Mouse (Mus musculus) forebrain, postnatal 0 days (tissue): ENCODE measurements around the gene Prnp. TPM values are rescaled to one million over a fixed set of nuclear protein-coding genes. Genes with fewer than 3 reads are reported as not detected.

Experiments
- ATAC-seq: fragments of 200-750 bp; cut with Nextera tagmentation; 2 replicates; pipeline ENCODE4 v1.8.0; 2017; ENCODE audit warnings: mild to moderate bottlenecking, moderate library complexity
- DNase-seq: peaks from one replicate; pipeline ENCODE4 v3.0.0-alpha.2; 2015
- H3K27ac ChIP-seq: fragments of 300-500 bp; sonication (generic); 2 replicates; pipeline ENCODE4 v1.5.1; 2014; ENCODE audit warnings: low read depth, mild to moderate bottlenecking, antibody characterized with exemption, low read length, moderate library complexity, mixed read lengths
- H3K27me3 ChIP-seq: fragments of 300-500 bp; sonication (generic); 2 replicates; pipeline ENCODE4 v1.6.1; 2014; ENCODE audit warnings: mild to moderate bottlenecking, low read length, mixed read lengths; ENCODE audit not compliant: insufficient read depth
- H3K36me3 ChIP-seq: fragments of 300-500 bp; sonication (generic); 2 replicates; pipeline ENCODE4 v1.6.1; 2014; ENCODE audit warnings: mild to moderate bottlenecking, moderate library complexity; ENCODE audit not compliant: insufficient read depth
- H3K4me1 ChIP-seq: fragments of 300-500 bp; sonication (generic); 2 replicates; pipeline ENCODE4 v1.6.1; 2014; ENCODE audit warnings: antibody characterized with exemption; ENCODE audit not compliant: insufficient read depth
- H3K4me2 ChIP-seq: fragments of 300-500 bp; sonication (generic); 2 replicates; pipeline ENCODE4 v1.6.1; 2014; ENCODE audit warnings: low read depth, mild to moderate bottlenecking, moderate library complexity
- H3K4me3 ChIP-seq: fragments of 300-500 bp; sonication (generic); 2 replicates; pipeline ENCODE4 v1.5.1; 2014; ENCODE audit warnings: low read depth, low read length, mixed read lengths
- H3K9ac ChIP-seq: fragments of 300-500 bp; sonication (generic); 2 replicates; pipeline ENCODE4 v1.6.1; 2014; ENCODE audit warnings: mild to moderate bottlenecking
- H3K9me3 ChIP-seq: fragments of 300-500 bp; sonication (generic); 2 replicates; pipeline ENCODE4 v1.6.1; 2016; ENCODE audit warnings: low read length
- CTCF ChIP-seq: sonication (generic); IDR thresholded peaks from 2 replicates; pipeline ENCODE4 v1.5.1; 2016; ENCODE audit warnings: antibody characterized with exemption, control low read depth, low read depth
- WGBS: fragments of 180-500 bp; shearing (Covaris S2); extraction: QIAGEN DNeasy Blood & Tissue Kit; methylation state at CpG from one replicate; pipeline ENCODE4 v1.1.7; 2014; 5-methylcytosine and 5-hydroxymethylcytosine counted together
- polyA plus RNA-seq: library from polyadenylated mRNA; unstranded; fragments of >200 nt; fragmentation: Nextera tagmentation; extraction: Ambion mirVana; gene quantifications from 2 replicates; pipeline ENCODE4 v1.2.1, GENCODE M21; 2015
- total RNA-seq: library from RNA; depleted of rRNA; stranded (reverse); fragments of >200 nt; gene quantifications from 2 replicates; pipeline ENCODE4 v1.2.3, GENCODE M21; 2014

The Prnp gene
- total and polyA plus RNA-seq, 2 experiments from 2014 or later, result 356 to 423 TPM

DNA sequence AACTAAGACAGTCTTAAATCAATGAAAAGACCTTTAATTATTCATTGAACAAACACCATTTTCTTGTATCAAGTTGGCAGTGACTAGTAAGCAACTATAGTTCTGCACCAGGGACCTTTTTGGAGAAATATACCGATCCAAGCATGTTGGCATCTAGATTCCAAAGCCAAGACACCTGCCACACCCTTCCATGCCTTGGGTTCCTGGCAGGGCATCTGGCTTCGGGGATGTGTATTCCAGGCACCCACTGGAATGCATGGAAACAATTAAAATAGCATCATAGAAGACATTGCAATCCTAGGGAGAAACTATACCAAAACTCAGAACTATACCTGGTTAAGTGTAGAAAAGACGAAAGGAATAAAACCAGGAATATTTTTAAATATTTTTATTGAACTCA, 3.5 kb upstream of the Prnp start:
- 89% methylated on average over 3 of the region's 3 CpGs for WGBS
- ATAC-seq, result no peak

GRCm38 (mm10) chr2:131906846-131907245, 2.9 kb upstream of the Prnp start:
- 78% methylated on average over 1 of the region's 1 CpGs for WGBS
- Histone ChIP-seq H3K36me3 (no peaks in the 10 kb centered on the region), H3K27me3 (no peaks in the 10 kb centered on the region), H3K4me3 (no peak overlapping the region), H3K9ac (no peak overlapping the region), H3K9me3 (no peaks in the 10 kb centered on the region), H3K27ac (no peak overlapping the region), H3K4me2 (no peak overlapping the region), H3K4me1 (peaks cover 10% of the 10 kb centered on the region; the same call in 1 of the 2 replicates)
- DNase-seq, result no peak
- no peak for TF ChIP-seq CTCF
- no peak for ATAC-seq

More for the DNA sequence above, 3.5 kb upstream of the Prnp start:
- no peak overlapping the region for H3K27ac ChIP-seq
- H3K4me2 ChIP-seq, result no peak overlapping the region
- TF ChIP-seq CTCF, result no peak
- peaks cover 5% of the 10 kb centered on the region; the same call in 1 of the 2 replicates for H3K4me1 ChIP-seq
- H3K4me3 ChIP-seq, result no peak overlapping the region
- DNase-seq, result no peak
- H3K36me3 ChIP-seq, result no peaks in the 10 kb centered on the region
- H3K9me3 ChIP-seq, result no peaks in the 10 kb centered on the region
- H3K27me3 ChIP-seq, result no peaks in the 10 kb centered on the region
- no peak overlapping the region for H3K9ac ChIP-seq

GRCm38 (mm10) chr2:131907311-131907710, 2.4 kb upstream of the Prnp start:
- DNase-seq, result no peak
- Histone ChIP-seq H3K4me2 (no peak overlapping the region), H3K27me3 (no peaks in the 10 kb centered on the region), H3K4me1 (peaks cover 13% of the 10 kb centered on the region), H3K36me3 (no peaks in the 10 kb centered on the region), H3K9me3 (no peaks in the 10 kb centered on the region), H3K27ac (no peak overlapping the region), H3K9ac (no peak overlapping the region), H3K4me3 (no peak overlapping the region)
- ATAC-seq, result no peak
- WGBS, result 88% methylated on average over 5 of the region's 5 CpGs
- TF ChIP-seq CTCF, result no peak

GRCm38 (mm10) chr2:131908351-131908861, 1.3 kb upstream of the Prnp start:
- no peak overlapping the region for H3K27ac ChIP-seq
- no peaks in the 10 kb centered on the region for H3K27me3 ChIP-seq
- no peak for ATAC-seq
- DNase-seq, result no peak
- H3K4me3 ChIP-seq, result no peak overlapping the region
- H3K36me3 ChIP-seq, result no peaks in the 10 kb centered on the region; the same call in 1 of the 2 replicates
- no peaks in the 10 kb centered on the region for H3K9me3 ChIP-seq
- 90% methylated on average over 7 of the region's 7 CpGs for WGBS
- no peak overlapping the region for H3K4me2 ChIP-seq
- H3K4me1 ChIP-seq, result peaks cover 19% of the 10 kb centered on the region
- TF ChIP-seq CTCF, result no peak
- no peak overlapping the region for H3K9ac ChIP-seq

GRCm38 (mm10) chr2:131908906-131909305, 822 bp upstream of the Prnp start:
- no peak for TF ChIP-seq CTCF
- Histone ChIP-seq H3K9me3 (no peaks in the 10 kb centered on the region), H3K4me2 (peak overlapping the region; percentile 68), H3K27me3 (no peaks in the 10 kb centered on the region), H3K9ac (no peak overlapping the region), H3K36me3 (no peaks in the 10 kb centered on the region; the same call in 1 of the 2 replicates), H3K27ac (0 out of 2 replicates have a peak overlapping the region, but pooled peaks have one; percentile 29), H3K4me3 (no peak overlapping the region), H3K4me1 (peaks cover 19% of the 10 kb centered on the region)
- 88% methylated on average over 1 of the region's 1 CpGs for WGBS
- DNase-seq (no peak), ATAC-seq (no peak)

DNA sequence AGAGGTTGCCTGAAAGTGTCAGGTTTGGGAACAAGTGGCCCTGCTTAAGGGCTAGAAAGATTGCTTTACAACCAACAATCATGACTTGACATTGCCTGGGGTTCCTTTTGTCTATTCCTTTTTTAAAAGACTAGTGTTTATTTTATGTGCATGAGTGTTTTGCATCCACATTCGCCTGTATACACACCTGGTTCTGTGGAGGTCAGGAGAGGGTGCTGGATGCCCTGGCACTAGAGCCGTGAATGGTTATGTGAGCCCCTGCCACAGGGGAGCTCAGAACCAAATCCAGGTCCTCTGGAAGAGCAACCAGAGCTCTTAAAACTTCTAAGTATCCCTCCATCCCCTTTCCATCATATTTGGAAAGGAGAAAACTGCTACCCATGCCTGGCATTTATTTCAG, 1.1 kb downstream of the Prnp start:
- H3K36me3 ChIP-seq, result peaks cover 1% of the 10 kb centered on the region
- peaks cover 19% of the 10 kb centered on the region for H3K4me1 ChIP-seq
- no peak for TF ChIP-seq CTCF
- peak; percentile 17 for DNase-seq
- peak overlapping the region; percentile 91 for H3K9ac ChIP-seq
- peak overlapping the region; percentile 81 for H3K4me3 ChIP-seq
- 47% methylated on average over 2 of the region's 2 CpGs for WGBS
- H3K4me2 ChIP-seq, result peak overlapping the region; percentile 68
- H3K27ac ChIP-seq, result peak overlapping the region; percentile 98
- ATAC-seq, result no peak
- H3K9me3 ChIP-seq, result no peaks in the 10 kb centered on the region
- no peaks in the 10 kb centered on the region for H3K27me3 ChIP-seq

DNA sequence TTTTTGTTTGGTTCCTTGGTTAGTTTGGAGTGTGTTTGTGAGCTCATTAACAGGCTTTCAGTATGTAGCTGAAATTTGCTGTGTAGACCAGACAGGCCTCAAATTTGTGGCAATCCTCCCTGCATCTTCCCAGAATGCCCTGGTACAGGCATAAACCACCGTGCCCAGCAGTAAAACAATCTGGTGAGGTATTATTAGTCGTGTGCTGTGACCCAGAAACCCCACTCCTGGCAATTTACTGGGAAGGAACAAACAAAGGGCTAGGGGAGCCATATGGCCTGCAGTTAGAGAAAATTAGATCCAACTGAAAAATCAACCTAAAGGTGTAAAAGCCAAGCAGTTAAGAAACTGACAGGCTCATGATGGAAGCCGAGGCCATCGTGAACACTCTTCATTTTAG, 1.6 kb downstream of the Prnp start:
- Histone ChIP-seq H3K9ac (peak overlapping the region; percentile 91), H3K9me3 (no peaks in the 10 kb centered on the region), H3K4me2 (peak overlapping the region; percentile 68), H3K4me1 (peaks cover 19% of the 10 kb centered on the region), H3K36me3 (peaks cover 6% of the 10 kb centered on the region), H3K27ac (peak overlapping the region; percentile 98; the same call in 1 of the 2 replicates), H3K4me3 (peak overlapping the region; percentile 81), H3K27me3 (no peaks in the 10 kb centered on the region)
- DNase-seq (peak; percentile 21), ATAC-seq (no peak)
- TF ChIP-seq CTCF, result no peak
- WGBS, result 16% methylated on average over 4 of the region's 4 CpGs
